Mouse (Mus musculus) olfactory bulb, adult 2 months (tissue): ENCODE results near the gene Slc39a9. TPM values are rescaled to one million over a fixed set of nuclear protein-coding genes. Genes with fewer than 3 reads are reported as not detected.

Source experiments
- H3K27ac ChIP-seq: fragments of 200-500 bp; 2 replicates; pipeline ENCODE4 v1.5.1; 2012; ENCODE audit warnings: low read depth, low read length; ENCODE audit not compliant: insufficient read depth
- H3K4me1 ChIP-seq: fragments of 200-500 bp; 2 replicates; pipeline ENCODE4 v1.6.1; 2012; ENCODE audit warnings: low read length; ENCODE audit not compliant: control insufficient read depth, insufficient read depth
- H3K4me3 ChIP-seq: fragments of 200-500 bp; 2 replicates; pipeline ENCODE4 v1.5.1; 2012; ENCODE audit warnings: mild to moderate bottlenecking, low read depth, low read length, moderate library complexity; ENCODE audit not compliant: insufficient read depth
- CTCF ChIP-seq: fragments of 200-500 bp; IDR thresholded peaks from 2 replicates; pipeline ENCODE4 v1.5.1; 2012; ENCODE audit warnings: low read depth, mild to moderate bottlenecking, low read length, moderate library complexity; ENCODE audit not compliant: insufficient read depth
- POLR2A ChIP-seq: fragments of 200-500 bp; IDR thresholded peaks from 2 replicates; pipeline ENCODE4 v1.6.1; 2012; ENCODE audit warnings: mild to moderate bottlenecking, low read depth, low read length, moderate library complexity; ENCODE audit not compliant: insufficient read depth
- WGBS: fragments of 180-500 bp; shearing (Covaris S2); methylation state at CpG from one replicate; pipeline ENCODE4 v1.1.7; 2018; 5-methylcytosine and 5-hydroxymethylcytosine counted together
- polyA plus RNA-seq: library from polyadenylated mRNA; stranded (reverse); fragments of >200 nt; gene quantifications from 2 replicates; pipeline ENCODE4 v1.2.4, GENCODE M21; 2012; ENCODE audit warnings: low replicate concordance; ENCODE audit not compliant: missing spikeins, insufficient read depth, insufficient read length

The Slc39a9 gene
- polyA plus RNA-seq, 1 experiment = not detected

GRCm38 (mm10) chr12:80603566-80603965 lies 40.1 kb upstream of the Slc39a9 start:
- H3K4me1 ChIP-seq = peaks cover 6% of the 10 kb centered on the region; the same call in 1 of the 2 replicates
- TF ChIP-seq CTCF (no peak), POLR2A (no peak)
- H3K27ac ChIP-seq = no peak overlapping the region
- 29% methylated on average over 4 of the region's 4 CpGs for WGBS
- no peak overlapping the region for H3K4me3 ChIP-seq

DNA sequence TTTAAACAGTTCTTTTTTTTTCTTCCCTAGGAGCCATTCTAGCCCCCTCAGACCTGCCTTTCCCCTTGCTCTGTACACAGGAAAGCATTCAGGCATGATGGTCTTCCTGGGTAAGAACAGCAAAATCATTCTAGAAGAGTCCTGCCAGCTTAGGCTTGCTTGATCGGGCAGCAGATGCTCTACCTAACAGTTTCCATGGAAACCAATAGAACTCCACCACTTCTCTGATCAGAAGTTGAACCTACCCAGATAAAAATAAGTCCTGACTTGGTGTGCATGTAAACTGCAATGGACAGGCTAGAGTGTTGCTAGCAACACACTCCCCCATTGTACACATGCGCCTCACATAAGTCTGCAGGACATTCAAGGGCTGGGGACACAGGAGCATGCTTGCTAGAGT lies 39.5 kb upstream of the Slc39a9 start:
- TF ChIP-seq CTCF (no peak), POLR2A (no peak)
- Histone ChIP-seq H3K4me1 (peaks cover 6% of the 10 kb centered on the region; the same call in 1 of the 2 replicates), H3K27ac (no peak overlapping the region), H3K4me3 (no peak overlapping the region)
- 66% methylated on average over 2 of the region's 2 CpGs for WGBS

DNA sequence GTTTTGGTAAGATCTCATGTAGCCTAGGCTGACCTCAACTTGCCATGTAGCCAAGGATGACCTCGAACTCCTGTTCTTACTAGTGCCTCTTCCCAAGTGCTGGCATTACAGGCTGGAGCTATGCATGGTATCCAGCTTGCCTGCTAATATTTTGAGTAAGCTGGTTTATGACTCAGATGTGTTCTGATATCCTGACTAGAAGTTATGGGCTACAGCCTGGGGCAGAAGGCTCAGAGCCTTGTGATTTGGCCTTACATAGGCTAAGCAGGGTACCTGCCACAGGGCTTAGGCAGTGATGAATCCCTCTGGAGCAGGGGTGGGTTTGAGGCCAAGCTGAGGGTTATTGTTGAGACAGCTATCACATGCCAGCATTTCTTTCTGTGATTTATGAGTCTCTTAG lies 35.1 kb upstream of the Slc39a9 start:
- no peak overlapping the region for H3K27ac ChIP-seq
- TF ChIP-seq POLR2A (no peak), CTCF (no peak)
- peaks cover under 1% of the 10 kb centered on the region; the same call in 1 of the 2 replicates for H3K4me1 ChIP-seq
- no peak overlapping the region for H3K4me3 ChIP-seq
- 97% methylated on average over 1 of the region's 1 CpGs for WGBS

DNA sequence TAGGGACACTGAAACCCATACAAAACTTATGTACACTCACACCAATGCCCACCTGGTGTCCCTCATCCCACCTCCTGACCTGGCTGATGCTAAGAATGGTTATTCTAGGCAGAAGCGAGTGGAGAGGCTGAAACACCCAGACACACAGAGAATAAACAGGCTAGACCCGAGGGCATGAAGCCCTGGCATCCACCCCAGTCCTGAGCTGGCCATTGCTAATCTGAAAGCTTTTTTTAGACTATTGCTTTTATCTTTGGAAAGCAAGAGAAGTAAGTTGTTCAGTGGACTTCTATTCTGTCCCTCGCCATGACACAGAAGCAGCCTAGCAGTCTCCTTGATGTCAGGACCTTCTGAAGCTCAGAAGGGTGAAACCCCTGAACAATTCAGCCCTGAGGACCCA lies 33.8 kb upstream of the Slc39a9 start:
- Histone ChIP-seq H3K4me3 (no peak overlapping the region), H3K27ac (no peak overlapping the region), H3K4me1 (no peaks in the 10 kb centered on the region)
- TF ChIP-seq POLR2A = no peak
- 24% methylated on average over 3 of the region's 3 CpGs for WGBS

GRCm38 (mm10) chr12:80612113-80612791 lies 31.4 kb upstream of the Slc39a9 start:
- TF ChIP-seq CTCF (no peak), POLR2A (no peak)
- no peak overlapping the region for H3K27ac ChIP-seq
- WGBS = 34% methylated on average over 9 of the region's 9 CpGs
- H3K4me1 ChIP-seq = no peaks in the 10 kb centered on the region
- no peak overlapping the region for H3K4me3 ChIP-seq

GRCm38 (mm10) chr12:80615371-80616257 lies 28.1 kb upstream of the Slc39a9 start:
- Histone ChIP-seq H3K4me1 (no peaks in the 10 kb centered on the region), H3K4me3 (no peak overlapping the region), H3K27ac (no peak overlapping the region)
- WGBS = 68% methylated on average over 7 of the region's 7 CpGs
- TF ChIP-seq CTCF (no peak), POLR2A (no peak)

DNA sequence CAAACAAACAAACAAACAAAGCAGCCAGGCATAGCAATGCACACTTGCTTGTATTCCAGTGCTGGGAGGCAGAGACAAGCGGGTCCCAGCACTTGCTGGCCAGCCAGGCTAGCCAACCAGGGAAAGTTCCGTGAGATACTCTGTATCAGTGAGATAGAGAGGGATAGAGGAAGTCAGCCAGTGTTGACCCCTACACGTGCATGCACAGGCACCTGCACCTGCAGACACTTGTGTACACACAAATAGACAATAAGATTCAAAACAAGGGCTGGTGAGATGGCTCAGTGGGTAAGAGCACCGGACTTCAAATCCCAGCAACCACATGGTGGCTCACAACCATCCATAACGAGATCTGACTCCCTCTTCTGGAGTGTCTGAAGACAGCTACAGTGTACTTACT lies 23.2 kb upstream of the Slc39a9 start:
- Histone ChIP-seq H3K4me1 (no peaks in the 10 kb centered on the region), H3K4me3 (no peak overlapping the region), H3K27ac (no peak overlapping the region)
- no peak for TF ChIP-seq CTCF
- TF ChIP-seq POLR2A = no peak
- WGBS = 79% methylated on average over 5 of the region's 5 CpGs

GRCm38 (mm10) chr12:80631790-80632189 lies 11.9 kb upstream of the Slc39a9 start:
- 86% methylated on average over 5 of the region's 5 CpGs for WGBS
- no peak overlapping the region for H3K4me3 ChIP-seq
- H3K4me1 ChIP-seq = no peaks in the 10 kb centered on the region
- TF ChIP-seq CTCF = no peak
- TF ChIP-seq POLR2A = no peak
- H3K27ac ChIP-seq = no peak overlapping the region
